Mouse (Mus musculus) brain, adult 2 months (tissue): ENCODE data around the gene Olfr492.

Experiments
- DNase-seq: peaks from one replicate; pipeline ENCODE4 v3.0.0; 2011; ENCODE audit warnings: low read depth, low spot score

Gene Olfr492

DNA sequence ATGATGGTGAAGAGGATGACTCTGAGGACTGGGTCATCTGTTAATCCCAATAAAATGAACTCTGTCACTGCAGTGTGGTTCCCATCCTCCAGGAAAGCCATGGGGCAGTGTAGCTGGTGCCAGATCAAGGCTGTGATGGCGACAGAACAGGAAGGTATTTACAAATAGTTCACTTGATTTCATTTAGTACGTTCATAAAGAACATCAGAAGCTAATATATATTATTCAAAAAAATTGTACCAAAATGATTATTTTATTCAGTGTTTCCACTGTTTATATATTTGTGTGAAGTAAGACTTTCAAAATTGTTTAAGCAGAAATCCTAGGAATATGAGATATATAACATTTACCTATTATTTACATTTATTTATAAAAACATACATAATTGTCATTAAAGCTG is at the start of gene Olfr492:
Olfr492 (minus strand) TSS at position 101 of the 400 bp plus-strand sequence.
- no peak for DNase-seq

DNA sequence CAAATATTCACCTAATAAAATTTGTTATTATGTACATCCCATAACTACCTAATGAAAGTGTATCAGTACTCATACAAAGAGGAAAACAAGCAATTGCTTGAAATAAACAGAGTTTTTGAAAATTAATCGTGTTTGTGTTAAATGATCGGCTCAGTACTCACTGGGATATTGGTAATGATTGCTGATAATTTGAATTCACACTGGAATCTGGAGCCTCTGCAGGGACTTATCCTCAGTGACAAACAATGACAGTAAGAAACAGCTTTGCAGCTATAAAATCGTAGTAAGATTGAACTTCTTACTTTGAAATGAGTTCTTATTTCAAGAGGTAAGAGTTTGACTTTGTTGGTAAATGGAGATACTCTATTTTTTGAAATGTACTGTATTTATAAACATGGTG is 41.6 kb upstream of the Olfr492 start, which contains the start of gene Olfr494:
Olfr494 (plus strand) TSS at position 301 of the 400 bp plus-strand sequence.
- no peak for DNase-seq

DNA sequence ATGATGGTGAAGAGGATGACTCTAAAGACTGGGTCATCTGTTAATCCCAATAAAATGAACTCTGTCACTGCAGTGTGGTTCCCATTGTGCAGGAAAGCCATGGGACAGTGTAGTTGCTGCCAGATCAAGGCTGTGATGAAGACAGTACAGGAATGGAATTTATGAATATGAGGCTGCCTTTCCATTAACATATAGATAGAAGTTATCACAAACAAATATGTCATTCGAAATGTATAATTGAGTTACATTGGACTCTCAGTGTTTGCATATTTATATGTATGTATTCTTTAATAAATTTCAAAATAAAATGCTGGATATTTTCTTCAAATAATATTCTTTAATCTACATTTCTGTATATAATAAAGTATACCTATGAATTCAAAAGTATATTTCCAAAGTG is 23.4 kb upstream of the Olfr492 start, which contains the start of gene Olfr493:
Olfr493 (minus strand) TSS at position 101 of the 400 bp plus-strand sequence.
- no peak for DNase-seq

DNA sequence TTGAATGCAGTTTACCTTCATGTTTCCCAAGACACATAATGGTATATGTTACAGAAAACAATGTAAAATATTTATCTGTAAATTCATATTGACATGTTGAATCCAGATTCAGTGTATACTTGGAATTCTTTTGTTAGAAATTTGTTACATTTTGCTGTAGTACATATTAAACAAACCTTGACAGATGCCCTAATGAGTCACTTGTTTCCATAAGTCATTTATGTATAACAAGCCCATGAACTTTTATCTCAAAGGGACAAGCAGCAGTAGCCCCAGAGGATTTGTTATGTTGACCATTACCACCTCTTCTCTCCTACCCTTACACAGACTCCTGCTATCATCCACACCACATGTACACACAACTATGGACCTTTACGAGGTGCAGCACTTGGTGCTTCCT is 10.3 kb downstream of the Olfr492 start, which contains the start of gene Olfr491:
Olfr491 (plus strand) TSS at position 301 of the 400 bp plus-strand sequence.
- DNase-seq, result no peak

DNA sequence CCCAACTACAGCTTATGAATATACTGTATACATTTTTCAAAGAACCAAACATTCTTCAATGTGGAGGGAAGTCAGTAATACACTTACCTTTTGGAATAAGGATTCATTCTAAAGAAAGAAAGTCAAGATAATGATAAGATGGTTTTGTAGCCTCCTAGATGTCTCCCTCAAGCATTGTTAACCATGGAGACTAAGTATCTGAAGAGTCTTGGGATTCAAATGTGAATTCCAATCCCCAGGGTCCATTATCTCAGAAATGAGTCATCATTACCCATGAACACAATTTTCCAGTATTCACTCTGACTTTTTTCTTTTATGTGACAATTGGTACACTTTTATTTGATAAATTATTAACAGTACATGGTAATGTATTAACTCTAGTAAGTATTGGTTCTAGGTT is 34.6 kb downstream of the Olfr492 start, which contains the start of gene Olfr490:
Olfr490 (minus strand) TSS at position 101 of the 400 bp plus-strand sequence.
- no peak for DNase-seq
